8 mouse cellular contexts compared by ENCODE assay signal in the genomic region with DNA sequence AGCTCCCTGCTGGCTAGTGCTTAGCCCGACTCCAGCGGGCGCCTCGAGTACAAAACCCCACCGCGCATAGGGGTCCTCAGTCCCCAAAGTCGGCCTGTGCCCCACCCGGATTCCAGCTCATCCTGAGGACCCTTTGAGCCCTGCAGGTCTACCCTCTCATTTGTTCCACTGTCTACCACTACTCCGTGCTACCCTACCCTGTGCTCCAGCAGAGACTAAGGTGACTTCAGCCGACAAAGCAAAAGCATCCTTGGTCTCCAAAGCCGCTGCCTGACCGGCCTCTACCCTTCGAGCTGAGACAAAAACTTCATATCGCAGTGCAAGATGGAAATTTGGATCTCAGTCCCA. TPM values are rescaled to one million over a fixed set of nuclear protein-coding genes. Genes with fewer than 3 reads are reported as not detected.
A peak's percentile ranks its signal among the peaks of the same experiment; 100 is the strongest.
DNase-seq lines count a peak whose midpoint lies in the region; ATAC-seq and TF ChIP-seq lines count a peak whose summit lies in the region.

No protein-coding gene starts in this region.

- ATAC-seq in embryonic facial prominence, embryonic 13.5 days (ENCODE audit: insufficient number of reproducible peaks, insufficient read depth, low FRiP score, low TSS enrichment, low read depth) = peak; percentile 26
- peak; percentile 47 for ATAC-seq in intestine, embryonic 15.5 days
- ATAC-seq in neural tube, embryonic 12.5 days (ENCODE audit: low FRiP score, low read depth) = peak; percentile 59

- TF ChIP-seq POLR2A in lung, adult 2 months (IDR thresholded peaks at IDR 0.05; ENCODE audit: borderline replicate concordance, extremely low read depth, low read depth, low read length) = no peak

- H3K36me3 ChIP-seq in embryonic facial prominence, embryonic 13.5 days = peaks cover 5% of the 10 kb centered on the region
- no peaks in the 10 kb centered on the region for H3K36me3 ChIP-seq in intestine, embryonic 15.5 days
- H3K36me3 ChIP-seq in neural tube, embryonic 12.5 days = no peaks in the 10 kb centered on the region

- H3K9me3 ChIP-seq in embryonic facial prominence, embryonic 13.5 days = no peaks in the 10 kb centered on the region
- no peaks in the 10 kb centered on the region for H3K9me3 ChIP-seq in intestine, embryonic 15.5 days
- H3K9me3 ChIP-seq in neural tube, embryonic 12.5 days = no peaks in the 10 kb centered on the region

- DNase-seq in lung, adult 2 months = no peak
- no peak for DNase-seq in lung, postnatal 14 days
- no peak for DNase-seq in frontal cortex, postnatal 14 days (ENCODE audit: low spot score in 2 of 2)
- DNase-seq in layer of hippocampus, postnatal 36 days = no peak
- DNase-seq in layer of hippocampus, postnatal 10 days (ENCODE audit: low spot score in 2 of 2) = no peak

- 11% methylated on average over 14 of the region's 14 CpGs for WGBS in lung, adult 2 months
- WGBS in embryonic facial prominence, embryonic 13.5 days = 12% methylated on average over 14 of the region's 14 CpGs
- 11% methylated on average over 14 of the region's 14 CpGs for WGBS in intestine, embryonic 15.5 days
- WGBS in neural tube, embryonic 12.5 days = 13% methylated on average over 14 of the region's 14 CpGs

- H3K4me1 ChIP-seq in lung, adult 2 months (ENCODE audit: control insufficient read depth, insufficient read depth, low read length) = peaks cover 7% of the 10 kb centered on the region
- H3K4me1 ChIP-seq in embryonic facial prominence, embryonic 13.5 days = peaks cover 40% of the 10 kb centered on the region
- H3K4me1 ChIP-seq in intestine, embryonic 15.5 days (replicated peaks) = peaks cover 40% of the 10 kb centered on the region
- peaks cover 38% of the 10 kb centered on the region for H3K4me1 ChIP-seq in neural tube, embryonic 12.5 days

- H3K27ac ChIP-seq in embryonic facial prominence, embryonic 13.5 days = peak overlapping the region; percentile 85
- H3K27ac ChIP-seq in intestine, embryonic 15.5 days = peak overlapping the region; percentile 73
- H3K27ac ChIP-seq in neural tube, embryonic 12.5 days = peak overlapping the region; percentile 37; the same call in 1 of the 2 replicates

- H3K9ac ChIP-seq in embryonic facial prominence, embryonic 13.5 days = peak overlapping the region; percentile 84
- peak overlapping the region; percentile 51 for H3K9ac ChIP-seq in intestine, embryonic 15.5 days
- H3K9ac ChIP-seq in neural tube, embryonic 12.5 days = peak overlapping the region; percentile 75

- H3K4me3 ChIP-seq in lung, adult 2 months (replicated peaks; ENCODE audit: extremely low read depth, low read depth, low read length) = peak overlapping the region; percentile 91
- peak overlapping the region; percentile 77 for H3K4me3 ChIP-seq in embryonic facial prominence, embryonic 13.5 days
- H3K4me3 ChIP-seq in intestine, embryonic 15.5 days (replicated peaks) = peak overlapping the region; percentile 60
- peak overlapping the region; percentile 75 for H3K4me3 ChIP-seq in neural tube, embryonic 12.5 days

- H3K4me2 ChIP-seq in embryonic facial prominence, embryonic 13.5 days = peak overlapping the region; percentile 89
- peak overlapping the region; percentile 88 for H3K4me2 ChIP-seq in intestine, embryonic 15.5 days (replicated peaks)
- H3K4me2 ChIP-seq in neural tube, embryonic 12.5 days (replicated peaks) = peak overlapping the region; percentile 83

- peaks cover under 1% of the 10 kb centered on the region; the same call in 1 of the 2 replicates for H3K27me3 ChIP-seq in embryonic facial prominence, embryonic 13.5 days
- H3K27me3 ChIP-seq in intestine, embryonic 15.5 days (replicated peaks) = no peaks in the 10 kb centered on the region
- H3K27me3 ChIP-seq in neural tube, embryonic 12.5 days (replicated peaks) = no peaks in the 10 kb centered on the region

- TF ChIP-seq CTCF in lung, adult 2 months (IDR thresholded peaks at IDR 0.05; ENCODE audit: insufficient read depth, low read length) = no peak

RNA-seq across cellular contexts. Expression of a gene that starts 0.4 kb away (rescaled TPM):
- polyA plus RNA-seq in lung, adult 2 months (2012; rRNA removed) = 24.4 and 26.0 TPM in 2 replicates
- polyA plus RNA-seq in embryonic facial prominence, embryonic 13.5 days (2015; fragmentation: Nextera tagmentation; extraction: Ambion mirVana) = 23.3 and 24.5 TPM in 2 replicates
- polyA plus RNA-seq in intestine, embryonic 15.5 days (2015; fragmentation: Nextera tagmentation; extraction: Ambion mirVana) = 10.3 and 11.9 TPM in 2 replicates
- polyA plus RNA-seq in neural tube, embryonic 12.5 days (2016; fragmentation: Nextera tagmentation; extraction: Ambion mirVana) = 18.1 and 19.8 TPM in 2 replicates
- total RNA-seq in layer of hippocampus, postnatal 36 days (2021) = 10 to 100 TPM; 68.7 to 72.1 TPM
- total RNA-seq in layer of hippocampus, postnatal 10 days (2021) = 10 to 100 TPM; 28.9 to 31.0 TPM

RNA-seq across cellular contexts. Expression of a gene that starts 8.9 kb away (rescaled TPM):
- 112 and 149 TPM in 2 replicates for polyA plus RNA-seq in lung, adult 2 months (2012; rRNA removed)
- 508 and 520 TPM in 2 replicates for polyA plus RNA-seq in embryonic facial prominence, embryonic 13.5 days (2015; fragmentation: Nextera tagmentation; extraction: Ambion mirVana)
- 642 and 660 TPM in 2 replicates for polyA plus RNA-seq in intestine, embryonic 15.5 days (2015; fragmentation: Nextera tagmentation; extraction: Ambion mirVana)
- 389 and 400 TPM in 2 replicates for polyA plus RNA-seq in neural tube, embryonic 12.5 days (2016; fragmentation: Nextera tagmentation; extraction: Ambion mirVana)
- total RNA-seq in layer of hippocampus, postnatal 36 days (2021) = 100 to 1,000 TPM; 102 to 106 TPM
- 100 to 1,000 TPM in 1 of 2 experiments, 10 to 100 TPM in 1; 95.6 to 113 TPM for total RNA-seq in layer of hippocampus, postnatal 10 days (2021)

RNA-seq across cellular contexts. Expression of a gene that starts 21.1 kb away (rescaled TPM):
- polyA plus RNA-seq in lung, adult 2 months (2012; rRNA removed) = 11.0 and 12.9 TPM in 2 replicates
- polyA plus RNA-seq in embryonic facial prominence, embryonic 13.5 days (2015; fragmentation: Nextera tagmentation; extraction: Ambion mirVana) = 19.3 and 19.6 TPM in 2 replicates
- 13.9 and 15.9 TPM in 2 replicates for polyA plus RNA-seq in intestine, embryonic 15.5 days (2015; fragmentation: Nextera tagmentation; extraction: Ambion mirVana)
- 21.9 and 22.0 TPM in 2 replicates for polyA plus RNA-seq in neural tube, embryonic 12.5 days (2016; fragmentation: Nextera tagmentation; extraction: Ambion mirVana)
- total RNA-seq in layer of hippocampus, postnatal 36 days (2021) = 10 to 100 TPM; 23.3 to 28.3 TPM
- total RNA-seq in layer of hippocampus, postnatal 10 days (2021) = 10 to 100 TPM; 26.4 to 30.2 TPM

RNA-seq across cellular contexts. Expression of a gene that starts 47.4 kb away (rescaled TPM):
- polyA plus RNA-seq in lung, adult 2 months (2012; rRNA removed) = 11.8 and 18.4 TPM in 2 replicates
- polyA plus RNA-seq in embryonic facial prominence, embryonic 13.5 days (2015; fragmentation: Nextera tagmentation; extraction: Ambion mirVana) = 74.1 and 76.3 TPM in 2 replicates
- 85.0 and 88.3 TPM in 2 replicates for polyA plus RNA-seq in intestine, embryonic 15.5 days (2015; fragmentation: Nextera tagmentation; extraction: Ambion mirVana)
- polyA plus RNA-seq in neural tube, embryonic 12.5 days (2016; fragmentation: Nextera tagmentation; extraction: Ambion mirVana) = 75.7 and 76.2 TPM in 2 replicates
- 10 to 100 TPM; 36.1 to 40.6 TPM for total RNA-seq in layer of hippocampus, postnatal 36 days (2021)
- total RNA-seq in layer of hippocampus, postnatal 10 days (2021) = 10 to 100 TPM; 42.4 to 49.1 TPM

RNA-seq across cellular contexts. Expression of a gene that starts 47.4 kb away (rescaled TPM):
- 20.1 and 30.4 TPM in 2 replicates for polyA plus RNA-seq in lung, adult 2 months (2012; rRNA removed)
- 69.1 and 72.3 TPM in 2 replicates for polyA plus RNA-seq in embryonic facial prominence, embryonic 13.5 days (2015; fragmentation: Nextera tagmentation; extraction: Ambion mirVana)
- polyA plus RNA-seq in intestine, embryonic 15.5 days (2015; fragmentation: Nextera tagmentation; extraction: Ambion mirVana) = 50.6 and 57.6 TPM in 2 replicates
- polyA plus RNA-seq in neural tube, embryonic 12.5 days (2016; fragmentation: Nextera tagmentation; extraction: Ambion mirVana) = 62.0 and 71.2 TPM in 2 replicates
- total RNA-seq in layer of hippocampus, postnatal 36 days (2021) = 10 to 100 TPM; 30.0 to 32.4 TPM
- total RNA-seq in layer of hippocampus, postnatal 10 days (2021) = 10 to 100 TPM; 29.0 to 31.0 TPM
